Mouse (Mus musculus) hindbrain, embryonic 11.5 days (tissue): ENCODE data around the gene Sfxn5. TPM values are rescaled to one million over a fixed set of nuclear protein-coding genes. Genes with fewer than 3 reads are reported as not detected.

Experiments used
- ATAC-seq: fragments of 200-750 bp; cut with Nextera tagmentation; 2 replicates; pipeline ENCODE4 v1.8.0; 2017; ENCODE audit warnings: mild to moderate bottlenecking, moderate TSS enrichment, moderate library complexity; ENCODE audit not compliant: low FRiP score
- DNase-seq: peaks from one replicate; pipeline ENCODE4 v3.0.0-alpha.2; 2015; ENCODE audit warnings: low spot score
- H3K27ac ChIP-seq: fragments of 300-500 bp; sonication (generic); 2 replicates; pipeline ENCODE4 v1.5.1; 2014; ENCODE audit warnings: mild to moderate bottlenecking, low read depth, low read length
- H3K27me3 ChIP-seq: fragments of 300-500 bp; sonication (generic); 2 replicates; pipeline ENCODE4 v1.6.1; 2014; ENCODE audit warnings: mild to moderate bottlenecking, low read length, moderate library complexity, mixed read lengths; ENCODE audit not compliant: control insufficient read depth, insufficient read depth
- H3K36me3 ChIP-seq: fragments of 300-500 bp; sonication (generic); 2 replicates; pipeline ENCODE4 v1.6.1; 2014; ENCODE audit warnings: mild to moderate bottlenecking, low read length, moderate library complexity, mixed read lengths; ENCODE audit not compliant: control insufficient read depth, insufficient read depth
- H3K4me1 ChIP-seq: fragments of 300-500 bp; sonication (generic); replicated peaks from 2 replicates; pipeline ENCODE4 v1.6.1; 2014; ENCODE audit warnings: low read length, mixed read lengths; ENCODE audit not compliant: control insufficient read depth, insufficient read depth
- H3K4me2 ChIP-seq: fragments of 300-500 bp; sonication (generic); replicated peaks from 2 replicates; pipeline ENCODE4 v1.6.1; 2014; ENCODE audit warnings: mild to moderate bottlenecking, low read depth, low read length
- H3K4me3 ChIP-seq: fragments of 300-500 bp; sonication (generic); 2 replicates; pipeline ENCODE4 v1.5.1; 2014; ENCODE audit warnings: low read depth, low read length
- H3K9ac ChIP-seq: fragments of 300-500 bp; sonication (generic); 2 replicates; pipeline ENCODE4 v1.6.1; 2014; ENCODE audit warnings: low read depth, low read length
- H3K9me3 ChIP-seq: fragments of 300-500 bp; sonication (generic); 2 replicates; pipeline ENCODE4 v1.6.1; 2016; ENCODE audit warnings: low read length; ENCODE audit not compliant: control insufficient read depth
- WGBS: fragments of 180-500 bp; shearing (Covaris S2); extraction: QIAGEN DNeasy Blood & Tissue Kit; methylation state at CpG from one replicate; pipeline ENCODE4 v1.1.7; 2014; 5-methylcytosine and 5-hydroxymethylcytosine counted together
- polyA plus RNA-seq: library from polyadenylated mRNA; unstranded; fragments of >200 nt; fragmentation: Nextera tagmentation; extraction: Ambion mirVana; gene quantifications from 2 replicates; pipeline ENCODE4 v1.2.1, GENCODE M21; 2014

Sfxn5 gene
- polyA plus RNA-seq, 1 experiment from 2014 or later: 6.2 TPM

DNA sequence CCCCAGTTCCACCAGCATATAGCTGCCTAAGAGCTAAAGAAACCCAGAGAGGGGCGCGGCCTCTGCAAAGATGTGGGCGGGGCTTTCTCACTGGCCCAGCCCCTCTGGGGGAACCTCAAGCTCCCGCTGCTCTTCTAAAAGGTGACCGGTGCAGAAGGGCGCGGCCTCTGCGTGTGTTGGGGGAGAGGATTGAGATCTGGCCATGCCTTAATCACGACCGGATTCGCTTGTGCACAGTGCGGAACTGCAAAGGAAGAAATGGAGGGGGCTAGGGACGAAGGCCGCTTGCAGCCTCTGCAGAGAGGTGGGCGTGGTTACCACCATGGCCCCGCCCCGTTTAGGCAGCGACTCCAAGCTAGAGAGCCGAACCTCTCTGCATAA is 41.5 kb upstream of the Sfxn5 start:
- Histone ChIP-seq H3K4me2 (peak overlapping the region; percentile 96), H3K27me3 (peaks cover 2% of the 10 kb centered on the region; the same call in 1 of the 2 replicates), H3K9ac (peak overlapping the region; percentile 77; the same call in 1 of the 2 replicates), H3K36me3 (no peaks in the 10 kb centered on the region), H3K27ac (peak overlapping the region; percentile 51; the same call in 1 of the 2 replicates), H3K4me3 (peak overlapping the region; percentile 74), H3K9me3 (no peaks in the 10 kb centered on the region), H3K4me1 (peaks cover 3% of the 10 kb centered on the region; the same call in 1 of the 2 replicates)
- DNase-seq (peak; percentile 98), ATAC-seq (peak; percentile 97)
- WGBS: under 1% methylated on average over 19 of the region's 19 CpGs

- Histone ChIP-seq H3K27me3 (peaks cover 2% of the 10 kb centered on the region; the same call in 1 of the 2 replicates), H3K4me1 (peaks cover 3% of the 10 kb centered on the region; the same call in 1 of the 2 replicates), H3K4me3 (peak within 1 kb of the TSS; percentile 74), H3K9ac (peak within 1 kb of the TSS; percentile 77), H3K4me2 (peak within 1 kb of the TSS; percentile 96), H3K36me3 (no peaks in the 10 kb centered on the region), H3K9me3 (no peaks in the 10 kb centered on the region), H3K27ac (peak within 1 kb of the TSS; percentile 51)
- WGBS: 2% methylated on average over 71 of the region's 80 CpGs
- DNase-seq: no peak
- peak; percentile 54 for ATAC-seq
Observed at GRCm38 (mm10) chr6:85373951-85374733, 40.9 kb upstream of the Sfxn5 start, which contains the start of gene Rab11fip5. Gene Rab11fip5 (minus strand): TSS chr6:85374634.

DNA sequence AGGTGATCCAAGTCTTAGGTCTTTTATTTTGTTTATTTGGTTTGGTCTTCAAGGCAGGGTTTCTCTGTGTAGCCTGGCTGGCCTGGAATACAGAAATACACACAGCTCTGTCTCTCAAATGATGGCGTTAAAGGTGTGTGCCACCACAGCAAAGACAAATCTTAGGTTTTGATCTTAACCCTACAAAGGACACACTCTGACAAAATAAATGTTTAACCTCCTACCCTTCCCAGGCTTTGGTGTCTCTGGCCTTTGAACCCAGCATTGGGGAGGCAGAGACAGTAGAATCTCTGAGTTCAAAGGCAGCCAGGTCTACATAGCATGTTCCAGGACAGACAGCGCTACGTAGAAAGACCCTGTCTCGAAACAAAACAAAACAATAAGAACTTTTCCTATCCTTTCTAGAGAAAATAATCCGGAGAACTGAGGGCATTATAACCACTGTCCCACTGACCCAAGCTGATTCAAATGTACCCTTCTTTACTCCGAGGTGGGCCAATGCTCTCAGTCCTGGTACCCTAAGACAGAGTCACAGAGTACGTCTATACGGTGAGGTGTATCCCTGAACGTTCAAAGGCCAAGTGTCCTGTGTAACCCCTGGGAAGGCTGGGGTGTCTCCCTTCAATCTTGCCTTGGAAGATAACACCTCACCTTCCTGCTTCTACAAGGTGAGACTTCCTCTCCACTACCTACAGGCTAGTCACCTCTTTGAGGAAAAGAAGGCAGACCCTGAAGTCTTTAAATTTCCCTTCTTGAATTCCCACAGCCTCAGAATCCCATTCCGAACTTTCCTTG is 40.0 kb upstream of the Sfxn5 start:
- H3K27me3 ChIP-seq: peaks cover 2% of the 10 kb centered on the region; the same call in 1 of the 2 replicates
- H3K4me3 ChIP-seq: peak overlapping the region; percentile 74
- peaks cover 3% of the 10 kb centered on the region; the same call in 1 of the 2 replicates for H3K4me1 ChIP-seq
- peak overlapping the region; percentile 77 for H3K9ac ChIP-seq
- 87% methylated on average over 10 of the region's 10 CpGs for WGBS
- no peak overlapping the region for H3K27ac ChIP-seq
- no peak for ATAC-seq
- H3K36me3 ChIP-seq: no peaks in the 10 kb centered on the region
- DNase-seq: no peak
- H3K9me3 ChIP-seq: no peaks in the 10 kb centered on the region
- peak overlapping the region; percentile 96 for H3K4me2 ChIP-seq

GRCm38 (mm10) chr6:85372496-85372895 is 39.3 kb upstream of the Sfxn5 start:
- H3K4me1 ChIP-seq: peaks cover 3% of the 10 kb centered on the region; the same call in 1 of the 2 replicates
- H3K4me2 ChIP-seq: no peak overlapping the region
- H3K4me3 ChIP-seq: no peak overlapping the region
- H3K27me3 ChIP-seq: peaks cover 2% of the 10 kb centered on the region; the same call in 1 of the 2 replicates
- ATAC-seq (no peak), DNase-seq (no peak)
- no peaks in the 10 kb centered on the region for H3K36me3 ChIP-seq
- H3K9ac ChIP-seq: no peak overlapping the region
- 79% methylated on average over 2 of the region's 2 CpGs for WGBS
- H3K9me3 ChIP-seq: no peaks in the 10 kb centered on the region
- no peak overlapping the region for H3K27ac ChIP-seq

DNA sequence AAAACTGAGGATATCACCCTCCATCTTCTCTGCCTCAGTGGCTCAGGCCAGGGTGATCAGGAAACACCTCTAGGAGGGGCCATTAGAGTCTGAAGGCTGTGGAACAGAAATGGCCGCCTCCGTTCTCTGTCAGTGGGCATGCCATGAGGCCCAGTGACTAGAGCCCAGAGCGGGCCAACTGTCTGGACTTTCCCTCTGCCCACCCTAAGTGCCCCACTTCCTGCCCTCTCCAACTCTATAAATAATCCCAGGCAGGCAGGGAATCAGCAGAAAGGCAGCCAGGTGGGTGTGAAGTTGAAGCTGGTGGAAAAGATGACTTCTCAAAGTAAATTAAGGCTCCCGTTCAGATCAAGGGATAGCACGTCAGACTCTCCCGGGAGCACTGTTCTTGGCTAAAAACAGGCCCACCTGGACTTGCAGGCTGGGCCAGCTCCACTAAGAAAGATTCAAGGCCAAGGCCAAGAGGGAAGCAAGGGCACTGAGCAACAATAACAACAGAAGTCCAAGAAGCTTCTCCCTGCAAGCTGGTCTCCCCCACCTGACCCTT is 38.7 kb upstream of the Sfxn5 start:
- Histone ChIP-seq H3K4me3 (no peak overlapping the region), H3K9ac (no peak overlapping the region), H3K27me3 (peaks cover 2% of the 10 kb centered on the region; the same call in 1 of the 2 replicates), H3K4me1 (peaks cover 3% of the 10 kb centered on the region; the same call in 1 of the 2 replicates), H3K9me3 (no peaks in the 10 kb centered on the region), H3K36me3 (no peaks in the 10 kb centered on the region), H3K4me2 (no peak overlapping the region), H3K27ac (no peak overlapping the region)
- DNase-seq (no peak), ATAC-seq (no peak)
- WGBS: 88% methylated on average over 6 of the region's 6 CpGs

GRCm38 (mm10) chr6:85370666-85371430 is 37.6 kb upstream of the Sfxn5 start:
- 89% methylated on average over 9 of the region's 9 CpGs for WGBS
- Histone ChIP-seq H3K4me1 (peaks cover 3% of the 10 kb centered on the region; the same call in 1 of the 2 replicates), H3K4me3 (no peak overlapping the region), H3K9ac (no peak overlapping the region), H3K4me2 (no peak overlapping the region), H3K36me3 (no peaks in the 10 kb centered on the region), H3K9me3 (no peaks in the 10 kb centered on the region), H3K27me3 (peaks cover 2% of the 10 kb centered on the region; the same call in 1 of the 2 replicates), H3K27ac (no peak overlapping the region)
- DNase-seq (no peak), ATAC-seq (no peak)

DNA sequence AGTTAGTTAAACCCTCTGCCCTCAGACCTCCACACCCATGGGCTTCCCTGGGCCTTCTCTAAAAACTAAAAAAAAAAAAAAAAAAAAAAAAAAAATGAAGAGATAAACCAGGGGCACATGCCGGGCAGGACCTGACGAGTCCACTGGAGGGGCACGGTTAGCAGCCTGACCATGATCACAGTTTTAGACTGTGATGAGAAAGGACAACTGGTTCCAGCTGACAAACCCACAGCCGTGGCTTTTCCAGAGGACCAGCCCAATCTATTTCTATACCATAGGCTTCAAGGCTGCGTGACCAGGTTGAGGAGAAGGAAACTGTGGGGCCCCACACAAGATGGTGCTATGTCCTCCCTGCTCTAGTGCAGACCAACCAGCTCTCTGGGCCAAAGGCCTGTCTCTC is 36.8 kb upstream of the Sfxn5 start:
- Histone ChIP-seq H3K9me3 (no peaks in the 10 kb centered on the region), H3K4me2 (no peak overlapping the region), H3K36me3 (no peaks in the 10 kb centered on the region), H3K9ac (no peak overlapping the region), H3K27ac (no peak overlapping the region), H3K4me1 (peaks cover 3% of the 10 kb centered on the region; the same call in 1 of the 2 replicates), H3K27me3 (peaks cover 2% of the 10 kb centered on the region; the same call in 1 of the 2 replicates), H3K4me3 (no peak overlapping the region)
- WGBS: 90% methylated on average over 5 of the region's 5 CpGs
- ATAC-seq: no peak
- no peak for DNase-seq
